Mouse (Mus musculus): ENCODE data around the gene Ank2. TPM values are rescaled to one million over a fixed set of nuclear protein-coding genes. Genes with fewer than 3 reads are reported as not detected.

The Ank2 gene
- 4.8 and 11.7 TPM in 2 replicates for polyA plus RNA-seq (2012; rRNA removed; ENCODE audit: low replicate concordance)

DNA sequence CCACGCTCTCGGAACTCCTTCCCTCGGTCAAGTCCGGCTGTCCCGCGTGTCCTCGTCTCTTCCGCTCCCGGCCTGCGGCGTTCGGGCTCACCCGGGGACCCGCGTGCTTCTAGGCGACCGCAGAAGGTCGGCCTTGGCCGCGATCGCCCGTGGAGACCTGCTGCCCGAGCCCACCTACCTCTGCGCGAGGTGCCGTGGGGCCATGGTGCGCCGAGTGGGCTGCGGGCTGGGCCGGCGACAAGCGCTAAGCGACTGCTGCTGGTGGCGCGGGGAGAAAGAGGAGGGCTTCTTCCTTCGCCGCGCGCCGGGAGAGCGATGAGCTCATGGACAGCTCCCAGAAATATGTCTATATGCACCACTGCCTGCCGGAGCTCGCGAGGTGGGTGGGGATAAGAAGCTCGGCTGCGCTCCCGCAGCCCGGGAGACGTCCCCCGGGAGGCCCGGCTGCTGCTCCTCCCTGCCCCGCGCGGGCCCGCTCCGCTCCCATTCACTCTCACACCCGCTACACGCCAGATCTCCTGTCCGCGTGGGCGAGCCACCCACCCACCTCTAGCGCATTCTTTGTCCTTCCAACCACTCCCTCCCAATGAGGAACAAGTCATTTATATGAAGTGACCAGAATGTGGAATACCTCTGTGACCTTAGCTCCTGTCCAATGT lies at the start of gene Ank2:
Ank2 (minus strand) TSS at position 609 of the 659 bp plus-strand sequence.

Other genes with a start within 250 kb of the Ank2 start
- gene Larp7, start 54.0 kb upstream of the Ank2 start, polyA plus RNA-seq (2012; rRNA removed; ENCODE audit: low replicate concordance), result 0.54 and 1.0 TPM in 2 replicates
- gene Zgrf1, start 54.1 kb upstream of the Ank2 start, polyA plus RNA-seq (2012; rRNA removed; ENCODE audit: low replicate concordance), result 0.49 and 0.79 TPM in 2 replicates
- not detected in 2 replicates for gene Neurog2, start 133.8 kb upstream of the Ank2 start, polyA plus RNA-seq (2012; rRNA removed; ENCODE audit: low replicate concordance)

Data from mammary gland, adult 2 months (tissue).